ENCODE assay signal across 14 mouse cellular contexts in the genomic region with DNA sequence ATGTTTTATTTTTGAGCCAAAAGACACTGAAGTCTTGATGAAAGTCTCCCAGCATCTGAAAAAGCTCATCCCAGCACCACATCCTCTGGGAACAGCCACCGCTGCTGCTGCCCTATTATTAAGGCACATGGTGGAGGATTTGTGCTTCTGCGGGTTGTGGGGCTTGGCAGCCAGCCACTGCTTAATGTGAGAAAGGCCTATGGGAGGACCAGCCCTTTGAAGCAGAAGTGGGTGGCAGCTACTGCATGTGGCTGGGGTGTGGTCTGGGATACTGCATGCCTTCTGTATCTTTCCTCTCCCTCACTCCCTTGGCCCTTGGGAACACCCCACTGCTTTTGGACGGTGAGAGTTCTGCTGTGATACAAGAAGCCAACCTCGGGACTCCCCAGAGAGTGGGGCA.
DNase-seq lines count a peak whose midpoint lies in the region; ATAC-seq lines count a peak whose summit lies in the region.
"Had no signal": no experiment of that assay in that cellular context is flagged by ENCODE, and none has a peak within 500 bp of the region (broad histone marks: within the 10 kb centered on the region; RNA-seq: fewer than 3 reads in every experiment).

No protein-coding gene starts in this region.

- peak; percentile 29; the same call in 1 of the 2 replicates for ATAC-seq in lung, embryonic 16.5 days (ENCODE audit: low read depth)
- peak; percentile 74 for ATAC-seq in forebrain, embryonic 15.5 days (replicated peaks)

- intact Hi-C loops in gastrocnemius, postnatal 14 days (cut with DNase I; ENCODE audit: low total_unique reads) = no loop called here
- intact Hi-C loops in heart, postnatal 10 days (cut with DNase I) = loop anchor here (5.0 kb wide), 1 partner anchor 122 kb away; no protein-coding TSS in a partner anchor

- H3K27me3 ChIP-seq in lung, embryonic 16.5 days (ENCODE audit: control insufficient read depth, insufficient read depth, low read depth, low read length) = no peaks in the 10 kb centered on the region
- no peaks in the 10 kb centered on the region for H3K27me3 ChIP-seq in forebrain, embryonic 15.5 days

- no peak overlapping the region for H3K27ac ChIP-seq in lung, embryonic 16.5 days (ENCODE audit: low read length)
- 0 out of 2 replicates have a peak overlapping the region, but pooled peaks have one; percentile 8 for H3K27ac ChIP-seq in forebrain, embryonic 15.5 days (replicated peaks)
- H3K27ac ChIP-seq: embryonic facial prominence, embryonic 13.5 days; left cerebral cortex, adult 2 months had no signal

- DNase-seq in gastrocnemius, postnatal 14 days = peak; percentile 20
- no peak for DNase-seq in gastrocnemius, postnatal 4 days (ENCODE audit: low spot score in 2 of 2)
- no peak for DNase-seq in lung, adult 18-20 months
- DNase-seq in 3T3-L1 (ENCODE audit: low read depth, low spot score) = peak; percentile 39
- no peak for DNase-seq in adrenal gland, postnatal 25 days
- no peak for DNase-seq in heart, postnatal 10 days
- DNase-seq: adrenal gland, postnatal 36 days; cerebellum, adult 8-10 months; kidney, postnatal 36 days had no signal

- no peaks in the 10 kb centered on the region for H3K9me3 ChIP-seq in lung, embryonic 16.5 days (ENCODE audit: control insufficient read depth, low read length)
- no peaks in the 10 kb centered on the region for H3K9me3 ChIP-seq in forebrain, embryonic 15.5 days
- H3K9me3 ChIP-seq: embryonic facial prominence, embryonic 13.5 days had no signal

- no peaks in the 10 kb centered on the region for H3K36me3 ChIP-seq in lung, embryonic 16.5 days (ENCODE audit: control insufficient read depth, insufficient read depth, low read length)
- no peaks in the 10 kb centered on the region for H3K36me3 ChIP-seq in forebrain, embryonic 15.5 days
- H3K36me3 ChIP-seq: embryonic facial prominence, embryonic 13.5 days had no signal

- no peak overlapping the region for H3K4me3 ChIP-seq in lung, embryonic 16.5 days (ENCODE audit: low read length)
- H3K4me3 ChIP-seq in forebrain, embryonic 15.5 days = no peak overlapping the region
- H3K4me3 ChIP-seq: embryonic facial prominence, embryonic 13.5 days; left cerebral cortex, adult 2 months had no signal

- peaks cover 15% of the 10 kb centered on the region for H3K4me1 ChIP-seq in lung, embryonic 16.5 days (replicated peaks; ENCODE audit: control insufficient read depth, insufficient read depth, low read length)
- peaks cover 19% of the 10 kb centered on the region for H3K4me1 ChIP-seq in forebrain, embryonic 15.5 days

- no peak overlapping the region for H3K4me2 ChIP-seq in lung, embryonic 16.5 days (ENCODE audit: low read depth, low read length)
- H3K4me2 ChIP-seq in forebrain, embryonic 15.5 days (replicated peaks) = no peak overlapping the region
- H3K4me2 ChIP-seq: embryonic facial prominence, embryonic 13.5 days; heart, embryonic 11.5 days had no signal

- H3K9ac ChIP-seq in lung, embryonic 16.5 days (ENCODE audit: low read length) = no peak overlapping the region
- H3K9ac ChIP-seq in forebrain, embryonic 15.5 days (replicated peaks) = no peak overlapping the region
- H3K9ac ChIP-seq: embryonic facial prominence, embryonic 13.5 days had no signal

- WGBS in lung, embryonic 16.5 days = 37% methylated on average over 4 of the region's 4 CpGs
- WGBS in forebrain, embryonic 15.5 days = 32% methylated on average over 4 of the region's 4 CpGs

Comparison
In these comparisons a context has a peak if more than half of its experiments do, and no peak if none do; other contexts are left out.
1. DNase-seq: peak in gastrocnemius, postnatal 14 days (single experiment) and 3T3-L1 (single experiment); none in gastrocnemius, postnatal 4 days (0 of 2), lung, adult 18-20 months (0 of 2), adrenal gland, postnatal 25 days (single experiment) and heart, postnatal 10 days (0 of 2).